Mouse (Mus musculus): Measurements from ENCODE around the gene Fmnl3.

The Fmnl3 gene

DNA sequence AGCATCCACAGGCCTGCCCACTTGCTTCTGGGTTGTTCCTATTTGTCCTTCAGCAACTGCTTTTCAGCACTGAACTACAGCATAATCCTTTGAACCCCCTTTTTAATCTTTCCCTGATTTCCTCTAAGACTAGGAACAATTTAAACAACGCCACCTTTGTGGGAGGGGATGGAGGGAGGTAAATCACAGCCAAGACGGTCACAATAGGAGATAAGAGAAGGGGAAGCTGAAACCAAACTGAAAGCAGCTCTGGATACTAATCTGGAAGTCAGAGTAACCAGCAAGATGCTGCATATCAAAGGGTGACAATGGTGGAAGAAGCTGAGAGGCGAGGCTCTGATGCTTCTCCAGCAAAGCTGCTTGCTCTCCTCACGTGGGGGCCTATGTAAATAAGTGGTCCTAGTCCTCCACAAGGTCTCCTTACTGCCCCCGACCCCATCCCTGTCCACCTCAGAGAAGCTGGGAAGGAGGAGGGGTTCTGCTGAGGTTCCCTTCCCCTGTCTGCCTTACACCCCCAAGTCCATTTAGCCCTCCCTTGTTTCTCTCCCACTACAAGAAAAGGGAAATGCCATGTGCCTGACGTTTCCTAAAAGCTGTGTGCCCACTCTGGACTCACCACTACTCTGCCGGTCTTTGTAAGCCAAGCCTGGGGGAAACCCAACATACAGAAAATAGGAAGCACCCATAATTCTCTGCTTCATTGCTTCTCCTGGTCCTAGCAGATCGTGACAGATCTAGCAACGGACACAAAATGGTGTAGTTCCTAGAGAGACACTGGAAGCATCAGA, 27.9 kb downstream of the Fmnl3 start:
- DNase-seq = no peak

DNA sequence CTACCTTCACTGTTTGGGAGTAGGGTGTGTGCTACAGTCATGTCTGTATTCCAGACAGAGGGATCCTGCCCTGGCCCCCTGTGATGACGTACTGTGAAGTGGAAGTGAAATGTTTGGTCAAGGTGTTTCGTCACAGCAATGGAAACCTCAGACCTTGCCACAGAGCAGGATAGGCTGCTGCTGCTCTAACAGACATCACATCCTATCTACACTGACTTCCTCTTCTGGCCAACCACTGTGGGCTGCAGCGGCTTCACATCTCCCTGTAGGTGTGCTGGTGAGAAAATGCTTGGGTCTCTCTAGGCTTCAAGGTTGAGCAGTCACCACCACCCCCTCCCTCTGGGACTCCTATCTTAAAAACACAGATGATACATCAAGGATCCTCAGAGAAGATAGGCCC, 29.2 kb downstream of the Fmnl3 start:
- DNase-seq = no peak

GRCm38 (mm10) chr15:99339669-99340068, 30.6 kb downstream of the Fmnl3 start:
- DNase-seq = no peak

- no peak for DNase-seq
Observed at GRCm38 (mm10) chr15:99338916-99339315, 31.4 kb downstream of the Fmnl3 start.

- DNase-seq = no peak
Observed at GRCm38 (mm10) chr15:99335801-99336320, 34.4 kb downstream of the Fmnl3 start.

- DNase-seq = no peak
Observed at GRCm38 (mm10) chr15:99334500-99334899, 35.8 kb downstream of the Fmnl3 start.

GRCm38 (mm10) chr15:99333676-99334065, 36.6 kb downstream of the Fmnl3 start:
- peak; percentile 69 to 76 for DNase-seq

DNA sequence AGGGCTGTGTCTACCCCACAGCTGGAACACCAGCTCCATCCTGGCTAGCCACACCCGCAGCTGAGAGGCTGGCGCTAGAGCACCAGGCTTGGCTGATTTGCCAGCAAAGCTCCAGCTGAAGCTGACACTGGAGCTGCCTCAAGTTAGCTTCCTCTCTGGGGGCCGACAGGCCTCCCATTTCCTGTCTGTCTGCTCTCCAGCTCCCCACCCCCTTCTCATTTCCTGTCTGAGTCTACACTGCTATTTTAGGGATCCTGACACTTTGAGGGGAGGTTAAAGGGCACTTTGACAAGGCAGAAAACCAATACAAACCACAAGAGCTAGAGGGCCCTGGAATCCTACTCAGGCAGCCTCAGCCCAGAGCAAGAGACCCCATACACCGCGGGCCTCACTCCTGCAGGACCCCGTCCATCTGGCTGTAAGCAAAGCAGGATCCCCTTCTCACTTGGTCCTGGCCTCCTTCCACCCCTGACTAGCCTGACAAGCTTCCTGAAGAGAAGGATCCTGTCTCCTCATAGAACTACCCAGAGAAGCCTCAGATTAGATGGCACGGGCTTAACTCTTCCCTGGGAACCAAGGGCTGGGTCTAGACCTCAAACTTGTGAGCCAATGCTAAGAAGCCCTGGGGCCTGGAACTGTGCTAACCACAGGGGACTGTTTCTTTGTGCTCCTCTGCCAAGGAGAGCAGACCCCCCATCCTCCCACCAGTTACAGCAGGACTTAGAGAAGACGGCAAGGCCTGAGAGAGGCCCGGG, 37.2 kb downstream of the Fmnl3 start:
- DNase-seq = peak; percentile 79 to 90

DNA sequence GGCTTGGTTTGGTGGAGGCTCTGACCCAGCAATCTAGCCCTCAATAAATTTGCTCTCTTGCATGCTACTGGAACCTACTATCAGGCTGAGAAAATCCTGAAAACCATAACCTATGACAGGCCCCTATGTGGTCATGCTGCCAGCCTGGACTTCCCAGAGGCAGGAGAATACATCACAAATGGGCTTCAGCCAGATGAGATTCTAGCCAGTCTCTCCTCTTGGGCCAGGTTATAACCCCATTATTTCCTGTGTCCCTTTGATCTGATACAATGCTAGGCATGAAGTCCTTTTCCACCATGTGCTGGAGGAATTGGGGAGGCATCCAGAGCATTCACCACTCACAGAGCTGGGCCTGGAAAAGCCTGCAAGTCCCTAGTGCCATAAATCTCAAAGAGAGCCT, 38.2 kb downstream of the Fmnl3 start:
- no peak for DNase-seq

DNA sequence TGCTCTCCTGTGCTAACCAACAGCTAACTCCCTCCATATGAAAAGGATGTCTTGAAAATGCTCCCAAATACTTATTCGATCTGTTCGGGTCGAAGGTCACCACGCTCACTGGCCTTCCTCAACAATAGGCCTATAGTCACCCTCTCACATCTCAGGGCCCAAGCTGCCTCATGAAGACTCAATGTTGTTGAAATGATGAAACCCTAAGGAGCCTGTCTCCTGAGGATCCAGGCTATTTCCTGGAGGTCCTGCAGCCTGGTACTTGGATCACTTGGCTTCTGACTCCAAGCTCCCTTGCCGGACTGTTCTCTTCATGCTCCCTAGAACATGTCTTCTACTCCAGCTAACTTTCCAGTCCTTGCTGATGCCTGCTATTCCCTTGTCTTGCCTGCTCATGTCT, 38.9 kb downstream of the Fmnl3 start:
- DNase-seq = no peak

DNA sequence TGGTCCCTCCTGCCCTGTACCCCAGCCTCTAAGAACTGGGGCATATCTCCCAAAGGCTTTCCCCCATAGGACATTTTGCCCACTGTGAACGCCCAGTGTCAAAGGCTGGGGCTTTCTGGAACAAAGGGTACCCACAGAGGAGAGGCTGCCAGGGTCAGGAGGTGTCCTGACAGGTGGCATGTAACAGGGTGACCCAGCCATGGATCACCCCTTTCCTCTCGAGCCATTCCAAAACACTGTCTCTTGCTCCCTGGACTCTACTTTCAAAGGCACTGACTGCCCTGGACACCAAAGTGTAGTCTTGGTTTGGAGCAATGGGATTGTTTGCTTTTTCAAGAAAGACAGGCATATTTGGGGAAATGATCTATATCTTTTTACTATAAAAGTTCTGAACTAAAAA, 40.0 kb downstream of the Fmnl3 start:
- no peak for DNase-seq

DNA sequence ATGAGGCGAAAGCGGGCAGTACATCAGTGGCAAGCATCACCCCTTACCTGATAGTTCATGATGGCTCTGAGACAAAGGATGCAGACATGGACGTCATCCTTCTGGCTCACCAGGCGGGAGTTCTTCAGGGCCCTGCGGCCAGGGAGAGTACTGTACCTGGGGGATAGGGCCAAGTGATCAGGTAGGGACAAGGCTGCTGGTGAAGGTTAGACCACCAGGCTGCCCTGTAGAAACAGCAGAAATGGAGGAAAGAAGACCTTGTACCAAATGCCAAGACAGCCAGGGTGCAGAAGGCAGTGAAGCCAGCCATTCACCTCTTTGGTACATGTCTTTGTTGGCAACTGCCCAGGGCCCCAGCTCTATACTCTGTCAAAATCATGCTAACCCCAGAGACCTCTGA, 42.3 kb downstream of the Fmnl3 start:
- DNase-seq = no peak

DNA sequence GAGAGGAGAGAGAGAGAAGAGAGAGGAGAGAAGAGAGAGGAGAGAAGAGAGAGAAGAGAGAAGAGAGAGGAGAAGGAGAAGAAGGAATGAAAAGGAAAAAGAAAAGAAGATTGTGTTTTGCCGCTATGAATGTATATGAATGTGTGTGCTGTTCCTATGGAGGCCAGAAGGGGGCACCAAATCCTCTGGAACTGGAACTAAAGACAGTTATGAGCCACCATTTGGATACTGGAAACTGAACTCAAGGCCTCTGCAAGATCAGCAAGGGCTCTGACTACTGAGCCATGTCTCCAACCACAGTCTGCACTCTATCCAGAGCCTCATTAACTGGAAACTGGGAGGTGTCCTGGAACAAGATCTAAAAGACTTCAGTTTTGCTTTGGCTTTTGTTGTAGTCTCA, 43.3 kb downstream of the Fmnl3 start:
- peak in 1 of 2 experiments; percentile 71 for DNase-seq

GRCm38 (mm10) chr15:99326407-99326806, 43.9 kb downstream of the Fmnl3 start:
- DNase-seq = peak; percentile 48 to 78

DNA sequence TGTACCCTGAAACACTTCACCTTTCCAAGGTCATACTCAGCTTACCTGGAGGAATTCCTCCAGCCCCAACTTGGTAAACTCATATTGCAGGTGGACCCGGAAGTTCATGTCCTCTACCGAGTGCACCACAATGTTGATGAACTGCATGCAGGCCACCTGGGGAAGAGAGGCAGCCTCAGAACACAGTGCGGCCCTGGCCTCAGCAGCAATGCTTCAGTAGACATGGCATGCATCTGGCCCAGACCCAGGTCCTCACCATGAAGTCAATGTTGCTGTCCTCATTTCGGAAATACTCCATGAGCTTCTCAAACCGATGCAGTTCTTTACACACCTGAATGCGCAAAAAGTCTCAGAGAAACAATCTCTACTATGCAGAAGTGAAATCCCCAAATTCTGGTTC, 44.7 kb downstream of the Fmnl3 start:
- peak; percentile 47 to 69 for DNase-seq

GRCm38 (mm10) chr15:99324151-99324550, 46.1 kb downstream of the Fmnl3 start:
- no peak for DNase-seq

- no peak for DNase-seq
Observed at GRCm38 (mm10) chr15:99320978-99321377, 49.3 kb downstream of the Fmnl3 start.

GRCm38 (mm10) chr15:99320168-99320674, 50.1 kb downstream of the Fmnl3 start:
- DNase-seq = no peak

DNA sequence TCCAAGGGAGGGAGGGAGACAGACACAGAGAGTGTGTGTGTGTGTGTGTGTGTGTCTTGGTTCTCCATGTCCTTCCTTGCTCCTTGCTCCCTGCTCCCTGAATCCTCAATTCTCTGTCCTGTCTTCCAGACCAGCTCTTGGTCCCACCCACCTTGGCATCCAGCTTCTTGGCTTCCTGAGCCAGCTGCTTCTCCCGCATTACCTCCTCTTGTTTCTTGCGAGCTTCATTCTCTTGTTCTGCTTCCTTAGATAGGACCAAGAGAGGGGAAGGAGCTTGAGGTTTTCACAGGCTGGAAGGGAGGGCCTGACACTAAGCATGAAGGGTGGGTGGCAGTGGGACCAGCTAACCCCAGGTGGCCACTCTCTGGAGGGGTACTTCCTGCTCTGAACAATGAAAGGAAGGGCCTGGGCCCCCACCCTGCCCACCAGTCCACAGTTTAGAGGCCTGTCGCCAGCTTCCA, 50.8 kb downstream of the Fmnl3 start:
- peak; percentile 54 to 78 for DNase-seq

DNA sequence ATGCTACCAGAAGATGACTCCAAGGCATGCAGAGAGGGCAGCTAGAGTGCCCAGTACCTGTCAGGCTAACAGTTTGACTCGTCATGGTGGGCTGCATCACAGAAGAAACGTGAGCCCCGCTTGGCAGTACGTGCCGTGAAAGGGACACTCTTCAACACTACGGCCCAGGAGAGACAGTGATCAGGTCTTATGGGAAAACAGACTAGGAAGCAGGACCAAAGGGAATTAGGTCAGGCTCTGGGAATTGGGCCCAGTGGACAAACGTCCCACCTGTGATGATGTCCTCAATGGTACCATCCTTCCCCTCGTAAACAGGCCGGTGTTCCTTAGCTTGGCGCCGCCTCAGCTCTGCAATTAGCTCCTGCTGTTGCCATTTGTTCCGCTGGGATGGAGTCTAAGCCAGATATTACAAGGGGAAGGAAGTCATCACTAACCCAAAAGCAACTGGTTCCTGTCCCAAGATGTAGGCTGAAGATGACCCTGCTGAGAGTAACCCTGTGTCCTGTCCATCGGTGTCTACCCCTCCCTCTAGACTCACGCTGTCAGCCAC, 51.3 kb downstream of the Fmnl3 start:
- peak in 1 of 2 experiments; percentile 72 for DNase-seq

GRCm38 (mm10) chr15:99318071-99318470, 52.2 kb downstream of the Fmnl3 start:
- no peak for DNase-seq

GRCm38 (mm10) chr15:99317267-99317651, 53.0 kb downstream of the Fmnl3 start:
- peak; percentile 69 to 87 for DNase-seq

Measured in kidney, postnatal 25 days (tissue).